Mouse (Mus musculus) stomach, postnatal 0 days (tissue): ENCODE measurements around the gene Inf2. TPM values are rescaled to one million over a fixed set of nuclear protein-coding genes. Genes with fewer than 3 reads are reported as not detected.

ENCODE experiments used
- ATAC-seq: fragments of 200-750 bp; cut with Nextera tagmentation; 2 replicates; pipeline ENCODE4 v1.8.0; 2017; ENCODE audit not compliant: low FRiP score, low TSS enrichment
- DNase-seq: peaks from one replicate; pipeline ENCODE4 v3.0.0-alpha.2; 2016; ENCODE audit warnings: low spot score
- H3K27ac ChIP-seq: fragments of 300-500 bp; sonication (generic); replicated peaks from 2 replicates; pipeline ENCODE4 v1.5.1; 2014; ENCODE audit warnings: mild to moderate bottlenecking, control low read depth
- H3K27me3 ChIP-seq: fragments of 300-500 bp; sonication (generic); 2 replicates; pipeline ENCODE4 v1.6.1; 2014; ENCODE audit warnings: low read length; ENCODE audit not compliant: control insufficient read depth, insufficient read depth
- H3K36me3 ChIP-seq: fragments of 300-500 bp; sonication (generic); 2 replicates; pipeline ENCODE4 v1.6.1; 2014; ENCODE audit warnings: low read length, mixed read lengths; ENCODE audit not compliant: control insufficient read depth, insufficient read depth
- H3K4me1 ChIP-seq: fragments of 300-500 bp; sonication (generic); replicated peaks from 2 replicates; pipeline ENCODE4 v1.6.1; 2014; ENCODE audit warnings: antibody characterized with exemption; ENCODE audit not compliant: control insufficient read depth, insufficient read depth
- H3K4me2 ChIP-seq: fragments of 300-500 bp; sonication (generic); replicated peaks from 2 replicates; pipeline ENCODE4 v1.6.1; 2014; ENCODE audit warnings: low read depth, mild to moderate bottlenecking, control low read depth, moderate library complexity
- H3K4me3 ChIP-seq: fragments of 300-500 bp; sonication (generic); 2 replicates; pipeline ENCODE4 v1.5.1; 2014; ENCODE audit warnings: low read depth, low read length, control low read depth
- H3K9ac ChIP-seq: fragments of 300-500 bp; sonication (generic); 2 replicates; pipeline ENCODE4 v1.6.1; 2014; ENCODE audit warnings: mild to moderate bottlenecking, low read length, control low read depth, mixed read lengths
- H3K9me3 ChIP-seq: fragments of 300-500 bp; sonication (generic); 2 replicates; pipeline ENCODE4 v1.6.1; 2016; ENCODE audit warnings: low read length; ENCODE audit not compliant: control insufficient read depth
- CTCF ChIP-seq: IDR thresholded peaks from 2 replicates; pipeline ENCODE4 v1.5.1; 2016; ENCODE audit warnings: antibody characterized with exemption, low read depth, mild to moderate bottlenecking, moderate library complexity
- EP300 ChIP-seq: optimal IDR thresholded peaks from 2 replicates; pipeline ENCODE3; 2016; ENCODE audit warnings: antibody characterized with exemption
- WGBS: fragments of 180-500 bp; shearing (Covaris S2); extraction: QIAGEN DNeasy Blood & Tissue Kit; methylation state at CpG from one replicate; pipeline ENCODE4 v1.1.7; 2014; 5-methylcytosine and 5-hydroxymethylcytosine counted together
- polyA plus RNA-seq: library from polyadenylated mRNA; unstranded; fragments of >200 nt; fragmentation: Nextera tagmentation; extraction: Ambion mirVana; gene quantifications from 2 replicates; pipeline ENCODE4 v1.2.1, GENCODE M21; 2015

Inf2 gene
- polyA plus RNA-seq = 1.5 and 2.0 TPM in 2 replicates

GRCm38 (mm10) chr12:112588426-112589256, at the start of gene Inf2:
TSS of gene Inf2 (plus strand) at chr12:112588784.
- H3K27me3 ChIP-seq = no peaks in the 10 kb centered on the region
- TF ChIP-seq CTCF (no peak), EP300 (no peak)
- H3K27ac ChIP-seq = 0 out of 2 replicates have a peak within 1 kb of the TSS, but pooled peaks have one; percentile 24
- WGBS = under 1% methylated on average over 49 of the region's 60 CpGs
- ATAC-seq (peak; percentile 85), DNase-seq (peak; percentile 80)
- peak within 1 kb of the TSS; percentile 68 for H3K9ac ChIP-seq
- H3K4me3 ChIP-seq = peak within 1 kb of the TSS; percentile 50
- no peaks in the 10 kb centered on the region for H3K36me3 ChIP-seq
- no peaks in the 10 kb centered on the region for H3K9me3 ChIP-seq
- peaks cover 3% of the 10 kb centered on the region for H3K4me1 ChIP-seq
- peak within 1 kb of the TSS; percentile 78 for H3K4me2 ChIP-seq

GRCm38 (mm10) chr12:112539466-112539965, 49.1 kb upstream of the Inf2 start:
- Histone ChIP-seq H3K36me3 (no peaks in the 10 kb centered on the region), H3K4me3 (no peak overlapping the region), H3K9me3 (no peaks in the 10 kb centered on the region), H3K4me2 (no peak overlapping the region), H3K9ac (no peak overlapping the region), H3K27me3 (no peaks in the 10 kb centered on the region), H3K4me1 (no peaks in the 10 kb centered on the region), H3K27ac (no peak overlapping the region)
- ATAC-seq (no peak), DNase-seq (no peak)
- no peak for TF ChIP-seq EP300
- TF ChIP-seq CTCF = no peak
- WGBS = 83% methylated on average over 7 of the region's 7 CpGs

- H3K27ac ChIP-seq = no peak overlapping the region
- H3K27me3 ChIP-seq = no peaks in the 10 kb centered on the region
- ATAC-seq = no peak
- no peak for DNase-seq
- H3K4me3 ChIP-seq = no peak overlapping the region
- no peak for TF ChIP-seq CTCF
- TF ChIP-seq EP300 = no peak
- WGBS = 90% methylated on average over 12 of the region's 12 CpGs
- H3K36me3 ChIP-seq = no peaks in the 10 kb centered on the region
- no peak overlapping the region for H3K4me2 ChIP-seq
- H3K9ac ChIP-seq = no peak overlapping the region
- H3K4me1 ChIP-seq = no peaks in the 10 kb centered on the region
- no peaks in the 10 kb centered on the region for H3K9me3 ChIP-seq
Observed at GRCm38 (mm10) chr12:112540321-112540720, 48.3 kb upstream of the Inf2 start.

GRCm38 (mm10) chr12:112541483-112542091, 47.0 kb upstream of the Inf2 start:
- TF ChIP-seq EP300 = no peak
- no peak for TF ChIP-seq CTCF
- DNase-seq (no peak), ATAC-seq (no peak)
- H3K9me3 ChIP-seq = no peaks in the 10 kb centered on the region
- H3K4me2 ChIP-seq = no peak overlapping the region
- H3K36me3 ChIP-seq = no peaks in the 10 kb centered on the region
- H3K27ac ChIP-seq = no peak overlapping the region
- H3K9ac ChIP-seq = no peak overlapping the region
- H3K27me3 ChIP-seq = no peaks in the 10 kb centered on the region
- H3K4me3 ChIP-seq = no peak overlapping the region
- H3K4me1 ChIP-seq = no peaks in the 10 kb centered on the region
- 81% methylated on average over 8 of the region's 8 CpGs for WGBS

- H3K36me3 ChIP-seq = no peaks in the 10 kb centered on the region
- H3K9ac ChIP-seq = no peak overlapping the region
- 63% methylated on average over 13 of the region's 13 CpGs for WGBS
- peak; percentile 14; the same call in 1 of the 2 replicates for ATAC-seq
- no peak overlapping the region for H3K4me2 ChIP-seq
- no peaks in the 10 kb centered on the region for H3K27me3 ChIP-seq
- TF ChIP-seq CTCF = no peak
- TF ChIP-seq EP300 = no peak
- H3K27ac ChIP-seq = no peak overlapping the region
- no peaks in the 10 kb centered on the region for H3K4me1 ChIP-seq
- H3K9me3 ChIP-seq = no peaks in the 10 kb centered on the region
- DNase-seq = no peak
- H3K4me3 ChIP-seq = no peak overlapping the region
Observed at GRCm38 (mm10) chr12:112542257-112542919, 46.2 kb upstream of the Inf2 start.
